Mouse (Mus musculus) lung, embryonic 14.5 days (tissue): ENCODE measurements at regions not wholly inside any gene's neighbourhood (a gene's known extent, or its start where the extent isn't known, plus 50 kb on each side); places are given as distances from the start of the nearest gene placed in this dataset.
A peak's percentile ranks its signal among the peaks of the same experiment; 100 is the strongest.
"Not testable (repeated sequence)": the region's sequence is repeated elsewhere in the genome, so short reads cannot be mapped to it uniquely, and the experiment has no call there.

Experiments used
- ATAC-seq: fragments of 200-750 bp; cut with Nextera tagmentation; 2 replicates; pipeline ENCODE4 v1.8.0; 2017; ENCODE audit warnings: mild to moderate bottlenecking, moderate TSS enrichment, moderate library complexity; ENCODE audit not compliant: insufficient read depth
- DNase-seq: peaks from one replicate; pipeline ENCODE4 v3.0.0-alpha.2; 2015
- H3K27ac ChIP-seq: fragments of 300-500 bp; sonication (generic); 2 replicates; pipeline ENCODE4 v1.5.1; 2014; ENCODE audit warnings: low read depth, mild to moderate bottlenecking, moderate library complexity
- H3K27me3 ChIP-seq: fragments of 300-500 bp; sonication (generic); 2 replicates; pipeline ENCODE4 v1.6.1; 2014; ENCODE audit warnings: low read length, control low read depth; ENCODE audit not compliant: insufficient read depth
- H3K36me3 ChIP-seq: fragments of 300-500 bp; sonication (generic); 2 replicates; pipeline ENCODE4 v1.6.1; 2014; ENCODE audit warnings: control low read depth; ENCODE audit not compliant: insufficient read depth
- H3K4me1 ChIP-seq: fragments of 300-500 bp; sonication (generic); 2 replicates; pipeline ENCODE4 v1.6.1; 2014; ENCODE audit warnings: antibody characterized with exemption, control low read depth; ENCODE audit not compliant: insufficient read depth
- H3K4me2 ChIP-seq: fragments of 300-500 bp; sonication (generic); 2 replicates; pipeline ENCODE4 v1.6.1; 2014; ENCODE audit warnings: mild to moderate bottlenecking
- H3K4me3 ChIP-seq: fragments of 300-500 bp; sonication (generic); 2 replicates; pipeline ENCODE4 v1.5.1; 2014; ENCODE audit warnings: low read depth, low read length
- H3K9ac ChIP-seq: fragments of 300-500 bp; sonication (generic); 2 replicates; pipeline ENCODE4 v1.6.1; 2014
- H3K9me3 ChIP-seq: fragments of 300-500 bp; sonication (generic); 2 replicates; pipeline ENCODE4 v1.6.1; 2016; ENCODE audit warnings: low read depth, low read length, control low read depth
- CTCF ChIP-seq: IDR thresholded peaks from 2 replicates; pipeline ENCODE4 v1.5.1; 2016; ENCODE audit warnings: antibody characterized with exemption, low read depth
- WGBS: fragments of 180-500 bp; shearing (Covaris S2); extraction: QIAGEN DNeasy Blood & Tissue Kit; methylation state at CpG from one replicate; pipeline ENCODE4 v1.1.7; 2014; 5-methylcytosine and 5-hydroxymethylcytosine counted together

DNA sequence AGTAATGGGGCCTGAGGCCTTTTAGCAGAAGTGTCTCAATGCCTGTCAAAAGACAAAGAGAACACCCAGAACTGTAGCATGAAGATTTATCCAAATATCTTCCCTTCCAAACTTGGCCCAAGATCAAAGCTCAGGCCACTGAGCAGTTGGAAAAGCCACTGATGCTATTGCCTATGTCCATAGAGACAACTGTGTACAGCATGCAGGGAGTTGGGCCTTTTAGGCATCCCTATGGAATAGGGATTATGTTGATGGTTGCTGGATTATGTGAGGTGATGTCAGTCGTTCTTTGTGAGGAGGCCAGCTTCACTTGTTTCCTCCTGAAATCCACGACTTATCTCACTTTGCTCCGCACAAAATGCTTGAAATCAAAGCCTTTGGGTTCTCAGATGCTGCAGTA, 153.1 kb upstream of the Gm17728 start:
- Histone ChIP-seq H3K27ac (no peak overlapping the region), H3K9ac (no peak overlapping the region), H3K9me3 (no peaks in the 10 kb centered on the region), H3K27me3 (no peaks in the 10 kb centered on the region), H3K4me2 (no peak overlapping the region), H3K4me1 (no peaks in the 10 kb centered on the region), H3K36me3 (no peaks in the 10 kb centered on the region), H3K4me3 (no peak overlapping the region)
- DNase-seq (peak; percentile 37), ATAC-seq (no peak)
- WGBS = 74% methylated on average over 3 of the region's 3 CpGs
- no peak for TF ChIP-seq CTCF

DNA sequence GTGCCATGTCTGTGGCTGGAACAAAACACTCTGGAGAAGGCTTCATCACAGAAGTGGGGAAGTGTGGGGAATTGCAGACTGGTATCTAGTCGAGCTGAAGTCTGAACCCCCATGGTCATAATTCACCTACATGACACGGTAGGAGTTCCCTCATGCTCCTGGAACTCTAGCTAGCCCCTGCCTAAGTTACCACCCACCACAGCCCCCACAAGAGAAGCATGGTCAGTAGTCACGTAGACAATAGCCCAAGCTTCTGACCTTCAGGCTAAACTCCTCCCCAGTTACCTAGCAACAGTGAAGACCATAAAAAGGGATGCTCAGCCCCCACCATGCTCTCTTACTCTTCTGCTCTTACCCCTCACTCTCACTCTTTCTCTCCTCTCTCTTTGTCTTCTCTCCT, 143.8 kb upstream of the Gm17728 start:
- not testable (repeated sequence) for H3K27me3 ChIP-seq, H3K36me3 ChIP-seq, H3K4me3 ChIP-seq, H3K27ac ChIP-seq, H3K9me3 ChIP-seq, H3K4me2 ChIP-seq, DNase-seq, H3K9ac ChIP-seq, H3K4me1 ChIP-seq, ATAC-seq
- WGBS = 31% methylated on average over 3 of the region's 3 CpGs

DNA sequence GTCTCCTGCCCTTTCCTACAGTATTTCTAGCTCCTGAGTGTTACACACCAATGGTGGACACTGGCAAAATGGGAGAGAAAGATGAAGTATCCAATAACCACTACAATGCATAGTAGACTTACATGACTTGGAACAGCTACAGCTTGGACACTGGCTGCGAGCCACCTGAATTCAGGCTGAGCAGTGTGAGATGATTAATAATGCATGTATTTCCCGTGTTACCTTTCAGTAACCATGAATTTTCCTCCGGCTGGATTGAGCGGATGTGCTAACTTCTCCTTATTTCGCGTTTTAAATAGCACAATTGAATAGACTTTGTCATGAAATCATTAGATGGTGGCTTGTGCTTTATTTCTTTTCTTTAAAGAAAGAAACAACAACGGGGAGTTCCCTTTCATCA, 142.4 kb upstream of the Gm17728 start:
- Histone ChIP-seq H3K4me3 (no peak overlapping the region), H3K27me3 (no peaks in the 10 kb centered on the region), H3K36me3 (no peaks in the 10 kb centered on the region), H3K27ac (no peak overlapping the region), H3K9me3 (no peaks in the 10 kb centered on the region), H3K9ac (no peak overlapping the region), H3K4me2 (no peak overlapping the region), H3K4me1 (no peaks in the 10 kb centered on the region)
- no peak for ATAC-seq
- DNase-seq = no peak
- no peak for TF ChIP-seq CTCF
- WGBS = 78% methylated on average over 7 of the region's 7 CpGs

DNA sequence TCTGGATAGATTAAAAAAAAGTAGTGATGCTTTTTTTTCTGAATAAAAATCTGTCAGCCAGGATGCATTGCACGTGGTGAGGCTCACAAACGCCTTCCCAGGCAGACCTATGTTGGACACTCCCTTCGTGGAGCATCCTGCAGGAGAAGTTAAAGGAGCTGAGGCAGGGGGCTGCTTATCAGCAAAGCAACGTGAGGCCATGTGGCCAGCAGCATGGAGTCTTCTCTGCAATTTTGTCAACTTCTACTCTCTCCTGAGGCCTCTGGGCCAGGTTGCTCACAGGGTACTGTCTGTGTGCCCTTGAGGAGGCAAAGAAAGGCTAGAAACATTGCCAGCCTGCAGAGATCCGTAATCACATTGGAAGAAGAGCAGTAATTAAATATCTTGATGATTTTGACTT, 140.0 kb upstream of the Gm17728 start:
- TF ChIP-seq CTCF = no peak
- Histone ChIP-seq H3K4me2 (no peak overlapping the region), H3K36me3 (no peaks in the 10 kb centered on the region), H3K4me1 (no peaks in the 10 kb centered on the region), H3K27ac (no peak overlapping the region), H3K9ac (no peak overlapping the region), H3K27me3 (no peaks in the 10 kb centered on the region), H3K4me3 (no peak overlapping the region), H3K9me3 (no peaks in the 10 kb centered on the region)
- DNase-seq = no peak
- 60% methylated on average over 5 of the region's 5 CpGs for WGBS
- ATAC-seq = no peak

DNA sequence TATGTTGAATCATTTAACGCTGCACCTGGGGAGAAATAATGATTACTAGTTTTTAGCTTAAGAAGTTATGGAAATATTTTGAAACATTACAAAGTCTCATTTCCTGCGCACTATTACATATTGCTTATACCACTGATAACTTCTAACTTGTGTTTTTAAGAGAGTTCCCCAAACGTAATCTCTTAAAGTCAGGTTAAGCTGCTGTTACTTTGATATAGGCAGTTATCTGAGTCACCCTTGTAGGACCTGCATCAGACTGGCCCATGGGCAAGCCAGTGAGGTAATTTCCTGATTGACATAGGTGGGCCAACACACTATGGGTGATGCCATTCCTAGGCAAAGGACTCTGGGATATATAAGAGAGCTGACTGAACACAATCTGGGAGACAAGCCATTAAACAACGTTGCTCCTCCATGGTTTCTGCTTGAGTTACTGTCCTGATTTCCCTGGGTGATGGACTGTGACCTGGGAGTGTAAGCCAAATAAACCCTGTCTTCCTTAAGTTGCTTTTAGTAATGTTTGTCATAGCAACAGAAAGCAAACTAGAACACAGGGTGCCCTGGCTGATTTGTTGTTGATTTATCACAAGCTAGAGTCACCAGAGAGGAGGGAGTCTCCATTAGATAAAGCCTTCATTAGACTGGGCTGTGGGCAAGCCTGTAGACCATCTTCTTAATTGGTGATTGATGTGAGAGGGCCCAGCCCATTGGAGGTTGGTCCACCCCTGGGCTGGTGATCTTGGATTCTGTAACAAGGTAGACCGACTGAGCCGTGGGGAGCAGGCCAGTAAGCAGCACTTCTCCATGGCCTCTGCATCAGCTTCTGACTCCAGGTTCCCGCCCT, 139.3 kb upstream of the Gm17728 start:
- DNase-seq (no peak), ATAC-seq (no peak)
- H3K27ac ChIP-seq = no peak overlapping the region
- H3K9me3 ChIP-seq = no peaks in the 10 kb centered on the region
- H3K4me1 ChIP-seq = no peaks in the 10 kb centered on the region
- H3K4me2 ChIP-seq = no peak overlapping the region
- H3K36me3 ChIP-seq = no peaks in the 10 kb centered on the region
- 82% methylated on average over 7 of the region's 7 CpGs for WGBS
- H3K27me3 ChIP-seq = no peaks in the 10 kb centered on the region
- no peak overlapping the region for H3K9ac ChIP-seq
- no peak for TF ChIP-seq CTCF
- no peak overlapping the region for H3K4me3 ChIP-seq

DNA sequence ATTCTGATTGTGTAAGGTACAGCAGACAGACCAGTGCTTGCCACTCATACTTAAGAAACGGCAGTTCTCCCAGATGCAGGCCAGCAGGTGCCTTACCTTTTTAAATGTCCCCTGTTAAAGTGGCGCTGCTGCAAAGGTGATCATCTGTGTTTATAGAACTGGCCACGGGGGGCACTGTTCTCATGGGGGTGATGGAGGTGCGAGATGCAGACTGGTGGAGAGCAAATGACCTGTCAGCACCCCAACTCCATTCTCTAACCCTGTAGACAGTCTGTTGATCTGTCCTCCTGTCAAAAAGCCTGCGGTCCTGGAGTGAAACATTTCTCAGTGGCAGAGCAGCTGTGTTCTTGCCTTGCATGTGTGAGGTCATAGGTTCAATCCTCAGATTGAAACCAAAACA, 135.4 kb upstream of the Gm17728 start:
- 39% methylated on average over 5 of the region's 5 CpGs for WGBS
- Histone ChIP-seq H3K27me3 (no peaks in the 10 kb centered on the region), H3K4me2 (no peak overlapping the region), H3K4me1 (no peaks in the 10 kb centered on the region), H3K4me3 (no peak overlapping the region), H3K9me3 (no peaks in the 10 kb centered on the region), H3K27ac (no peak overlapping the region), H3K36me3 (no peaks in the 10 kb centered on the region), H3K9ac (no peak overlapping the region)
- peak; percentile 24; the same call in 1 of the 2 replicates for TF ChIP-seq CTCF
- DNase-seq = no peak
- no peak for ATAC-seq

DNA sequence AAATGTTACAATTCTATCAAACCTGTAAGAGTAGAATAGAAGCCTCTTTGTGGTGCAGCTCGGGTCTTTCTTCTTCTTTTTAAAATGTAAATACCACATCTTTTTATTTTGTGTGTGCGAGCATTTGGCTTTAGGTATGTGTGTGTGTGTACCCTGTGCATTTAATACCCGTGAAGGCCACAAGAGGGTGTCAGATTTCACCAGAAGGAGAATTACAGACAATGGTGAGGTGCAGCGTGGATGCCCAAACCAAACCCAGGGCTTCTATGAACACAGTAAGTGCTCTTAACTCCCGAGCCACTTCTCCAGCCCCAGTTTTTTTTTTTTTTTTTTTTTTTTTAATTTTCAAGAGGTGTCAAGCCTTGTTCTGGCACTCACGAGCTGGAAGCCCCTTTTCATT, 135.0 kb upstream of the Gm17728 start:
- WGBS = 48% methylated on average over 6 of the region's 6 CpGs
- TF ChIP-seq CTCF = peak; percentile 38; the same call in 1 of the 2 replicates
- Histone ChIP-seq H3K4me3 (no peak overlapping the region), H3K27ac (no peak overlapping the region), H3K4me2 (no peak overlapping the region), H3K4me1 (no peaks in the 10 kb centered on the region), H3K36me3 (no peaks in the 10 kb centered on the region), H3K27me3 (no peaks in the 10 kb centered on the region), H3K9ac (no peak overlapping the region), H3K9me3 (no peaks in the 10 kb centered on the region)
- ATAC-seq (no peak), DNase-seq (peak; percentile 31)
